Mouse (Mus musculus) right cerebral cortex, postnatal 4 days (tissue): ENCODE data around the gene Vmn2r84.
"Not testable (repeated sequence)": the region's sequence is repeated elsewhere in the genome, so short reads cannot be mapped to it uniquely, and the experiment has no call there.

Experiments
- DNase-seq: peaks from one replicate; pipeline ENCODE4 v3.0.0-alpha.2; 2022

Vmn2r84 gene

GRCm38 (mm10) chr10:130394232-130394631, at the start of gene Vmn2r84:
Gene Vmn2r84 (minus strand): TSS chr10:130394332.
- no peak for DNase-seq

- DNase-seq, result not testable (repeated sequence)
Measured at GRCm38 (mm10) chr10:130434185-130434898, 40.2 kb upstream of the Vmn2r84 start.

- not testable (repeated sequence) for DNase-seq
Measured at GRCm38 (mm10) chr10:130429603-130430002, 35.5 kb upstream of the Vmn2r84 start, which contains the start of gene Vmn2r85. Gene Vmn2r85 (minus strand): TSS chr10:130429703.

- not testable (repeated sequence) for DNase-seq
Measured at GRCm38 (mm10) chr10:130422368-130422767, 28.2 kb upstream of the Vmn2r84 start.

DNA sequence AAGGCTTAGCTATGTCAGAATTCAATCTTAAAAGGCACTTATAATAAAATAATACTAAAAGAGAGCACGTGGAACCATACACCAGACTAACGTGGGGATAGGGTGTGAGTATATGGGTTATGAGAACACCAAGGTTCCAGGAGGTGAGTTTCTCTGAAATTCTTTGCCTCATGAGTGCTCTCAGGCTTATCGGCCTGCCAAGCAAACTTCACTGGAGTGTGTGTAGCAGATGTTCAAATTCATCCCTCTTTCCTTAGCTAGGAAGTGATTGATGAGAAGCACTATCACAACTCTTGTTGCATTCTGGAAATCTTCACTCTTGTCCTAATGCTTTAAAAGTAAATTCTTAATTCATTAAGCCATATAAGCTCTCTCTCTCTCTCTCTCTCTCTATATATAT, 26.3 kb upstream of the Vmn2r84 start:
- no peak for DNase-seq

DNA sequence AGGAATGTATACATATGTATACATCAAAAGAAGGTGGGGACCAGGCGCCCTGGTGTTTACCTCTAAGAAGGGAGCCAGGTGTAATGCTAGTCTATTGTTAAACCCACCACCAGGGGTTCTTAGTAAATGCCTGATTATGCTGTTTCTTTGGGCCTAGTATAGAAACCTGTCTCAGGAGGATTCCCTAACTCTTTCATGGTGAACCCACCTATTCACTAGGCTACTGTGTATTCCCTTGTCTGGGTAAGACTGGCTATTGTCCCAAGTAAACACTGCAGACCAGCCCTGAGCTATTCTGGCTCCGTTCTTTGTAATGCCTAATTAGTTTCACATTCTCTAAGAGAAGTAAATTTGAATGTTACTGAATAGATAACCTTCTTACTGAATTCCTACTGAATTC, 25.8 kb upstream of the Vmn2r84 start:
- not testable (repeated sequence) for DNase-seq

GRCm38 (mm10) chr10:130416352-130416751, 22.2 kb upstream of the Vmn2r84 start:
- DNase-seq, result not testable (repeated sequence)

GRCm38 (mm10) chr10:130412167-130412698, 18.1 kb upstream of the Vmn2r84 start:
- not testable (repeated sequence) for DNase-seq

DNA sequence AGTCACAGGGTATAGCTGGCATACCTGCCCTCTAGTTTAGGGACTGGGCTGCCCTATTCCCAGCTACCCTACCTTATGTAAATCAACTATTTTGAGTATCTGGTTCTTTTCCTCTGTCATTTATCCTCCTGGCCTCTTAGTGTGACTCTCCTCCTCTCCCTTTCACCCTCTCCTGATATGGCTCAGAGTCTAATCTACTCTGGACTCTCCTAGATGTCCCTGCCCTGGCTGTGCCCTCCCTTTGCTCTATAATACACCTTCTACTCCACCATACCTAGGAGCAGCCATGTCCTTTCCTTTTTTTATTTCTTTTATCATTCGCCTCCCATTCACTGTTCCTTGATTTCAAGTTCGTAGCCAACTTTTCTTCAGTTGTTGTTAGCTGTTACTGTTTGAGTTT, 19.0 kb downstream of the Vmn2r84 start:
- no peak for DNase-seq

- no peak for DNase-seq
Measured at GRCm38 (mm10) chr10:130372491-130373173, 21.5 kb downstream of the Vmn2r84 start.

GRCm38 (mm10) chr10:130371644-130372043, 22.5 kb downstream of the Vmn2r84 start:
- DNase-seq, result no peak

GRCm38 (mm10) chr10:130370005-130370682, 24.0 kb downstream of the Vmn2r84 start:
- DNase-seq, result no peak

DNA sequence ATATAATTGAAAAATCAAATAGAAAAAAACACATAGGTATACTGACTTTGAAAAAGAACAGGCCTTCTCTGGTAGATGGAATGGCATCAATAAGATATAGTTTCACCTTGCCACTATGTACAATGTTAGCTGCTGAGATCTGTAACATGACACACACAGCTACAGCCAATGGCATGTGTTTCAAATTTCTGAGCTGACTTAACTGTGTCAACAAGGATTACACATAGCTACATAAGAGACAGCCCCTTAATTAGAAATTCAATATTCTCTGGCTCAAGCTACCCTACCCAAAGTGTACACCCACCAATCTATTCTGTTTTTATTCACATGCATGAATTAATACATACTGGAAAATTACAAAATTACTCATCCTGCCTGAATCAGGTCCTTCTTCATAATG, 25.7 kb downstream of the Vmn2r84 start:
- no peak for DNase-seq

GRCm38 (mm10) chr10:130364766-130365165, 29.4 kb downstream of the Vmn2r84 start:
- no peak for DNase-seq

DNA sequence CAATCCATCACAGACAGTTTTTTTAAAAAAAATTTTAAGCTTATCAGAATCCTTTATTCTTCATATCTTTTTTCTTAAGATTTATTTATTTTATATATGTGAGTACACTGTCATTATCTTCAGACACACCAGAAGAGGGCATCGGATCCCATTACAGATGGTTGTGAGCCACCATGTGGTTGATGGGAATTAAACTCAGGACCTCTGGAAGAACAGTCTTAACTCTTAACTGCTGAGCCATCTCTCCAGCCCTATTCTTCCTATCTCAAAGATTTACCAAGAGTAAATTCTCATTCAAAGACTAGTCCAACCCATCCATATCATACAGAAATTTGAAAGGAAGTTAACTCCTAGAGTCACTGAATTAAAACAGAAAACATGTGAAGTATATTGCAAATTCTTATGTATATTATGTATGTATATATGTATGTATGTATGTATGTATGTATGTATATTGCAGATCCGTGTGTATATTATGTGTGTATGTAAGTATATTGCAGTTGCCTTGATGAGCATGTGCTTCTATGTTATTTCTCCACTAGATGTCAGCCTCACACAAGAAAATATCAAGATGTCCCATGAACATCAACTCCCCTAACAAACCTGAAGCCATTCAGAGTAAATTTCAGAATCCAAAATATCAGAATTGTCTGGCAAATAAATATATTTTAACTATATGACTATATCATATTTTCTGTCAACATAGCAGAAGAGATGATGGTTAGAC, 30.5 kb downstream of the Vmn2r84 start:
- no peak for DNase-seq

DNA sequence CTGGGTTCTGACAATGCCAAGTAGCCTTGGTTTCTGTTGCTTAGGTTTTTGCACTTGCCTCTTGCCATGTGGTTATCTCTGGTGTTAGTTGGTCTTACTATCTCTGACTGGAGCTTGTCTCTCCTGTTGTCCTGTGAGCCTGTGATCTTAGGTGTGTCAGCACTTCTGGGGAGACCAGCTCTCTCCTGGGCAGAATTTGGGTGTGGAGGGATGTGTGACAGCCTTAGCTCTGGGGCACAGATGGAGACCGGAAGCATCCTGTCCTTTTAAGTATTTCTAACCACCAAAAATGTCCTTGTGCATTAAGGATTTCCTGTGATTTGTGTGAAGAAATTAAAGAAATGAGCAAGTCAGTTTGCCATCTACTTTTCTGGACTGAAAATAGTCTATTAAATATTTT, 50.1 kb downstream of the Vmn2r84 start:
- no peak for DNase-seq

DNA sequence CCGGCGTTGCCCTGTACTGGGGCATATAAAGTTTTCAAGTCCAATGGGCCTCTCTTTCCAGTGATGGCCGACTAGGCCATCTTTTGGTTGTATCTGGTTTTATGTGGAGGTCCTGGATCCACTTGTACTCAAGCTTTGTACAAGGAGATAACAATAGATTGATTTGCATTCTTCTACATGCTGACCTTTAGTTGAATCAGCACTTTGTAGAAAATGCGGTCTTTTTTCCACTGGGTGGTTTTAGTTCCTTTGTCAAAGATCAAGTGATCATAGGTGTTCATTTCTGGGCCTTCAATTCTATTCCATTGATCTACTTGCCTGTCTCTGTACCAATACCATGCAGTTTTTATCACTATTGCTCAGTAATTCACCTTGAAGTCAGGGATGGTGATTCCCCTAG, 54.1 kb downstream of the Vmn2r84 start:
- not testable (repeated sequence) for DNase-seq

- DNase-seq, result no peak
Measured at GRCm38 (mm10) chr10:130337581-130337980, 56.6 kb downstream of the Vmn2r84 start.

GRCm38 (mm10) chr10:130336385-130336784, 57.7 kb downstream of the Vmn2r84 start:
- DNase-seq, result no peak

- no peak for DNase-seq
Measured at GRCm38 (mm10) chr10:130330711-130331110, 63.4 kb downstream of the Vmn2r84 start.
